Mouse (Mus musculus) midbrain, embryonic 16.5 days (tissue): ENCODE data around the gene Limk2. TPM values are rescaled to one million over a fixed set of nuclear protein-coding genes. Genes with fewer than 3 reads are reported as not detected.

Experiments
- ATAC-seq: fragments of 200-750 bp; cut with Nextera tagmentation; 2 replicates; pipeline ENCODE4 v1.8.0; 2017; ENCODE audit warnings: moderate TSS enrichment
- H3K27ac ChIP-seq: fragments of 300-500 bp; sonication (generic); 2 replicates; pipeline ENCODE4 v1.5.1; 2014; ENCODE audit warnings: mild to moderate bottlenecking, low read length, mixed read lengths
- H3K27me3 ChIP-seq: fragments of 300-500 bp; sonication (generic); 2 replicates; pipeline ENCODE4 v1.6.1; 2014; ENCODE audit warnings: low read depth, low read length, mixed read lengths; ENCODE audit not compliant: control insufficient read depth, insufficient read depth
- H3K36me3 ChIP-seq: fragments of 300-500 bp; sonication (generic); 2 replicates; pipeline ENCODE4 v1.6.1; 2014; ENCODE audit warnings: mild to moderate bottlenecking, low read length, moderate library complexity, mixed read lengths; ENCODE audit not compliant: control insufficient read depth, insufficient read depth
- H3K4me1 ChIP-seq: fragments of 300-500 bp; sonication (generic); 2 replicates; pipeline ENCODE4 v1.6.1; 2014; ENCODE audit warnings: mild to moderate bottlenecking, low read length, mixed read lengths; ENCODE audit not compliant: control insufficient read depth, insufficient read depth
- H3K4me2 ChIP-seq: fragments of 300-500 bp; sonication (generic); 2 replicates; pipeline ENCODE4 v1.6.1; 2014; ENCODE audit warnings: mild to moderate bottlenecking, low read length, mixed read lengths
- H3K4me3 ChIP-seq: fragments of 300-500 bp; sonication (generic); 2 replicates; pipeline ENCODE4 v1.5.1; 2014; ENCODE audit warnings: low read depth, mild to moderate bottlenecking, low read length, moderate library complexity, mixed read lengths
- H3K9ac ChIP-seq: fragments of 300-500 bp; sonication (generic); 2 replicates; pipeline ENCODE4 v1.6.1; 2014; ENCODE audit warnings: low read depth, low read length, mixed read lengths
- H3K9me3 ChIP-seq: fragments of 300-500 bp; sonication (generic); replicated peaks from 2 replicates; pipeline ENCODE4 v1.6.1; 2014; ENCODE audit warnings: mild to moderate bottlenecking, low read length, mixed read lengths; ENCODE audit not compliant: control insufficient read depth, poor library complexity, severe bottlenecking
- WGBS: fragments of 180-500 bp; shearing (Covaris S2); extraction: QIAGEN DNeasy Blood & Tissue Kit; methylation state at CpG from one replicate; pipeline ENCODE4 v1.1.7; 2014; 5-methylcytosine and 5-hydroxymethylcytosine counted together
- polyA plus RNA-seq: library from polyadenylated mRNA; unstranded; fragments of >200 nt; fragmentation: Nextera tagmentation; extraction: Ambion mirVana; gene quantifications from 2 replicates; pipeline ENCODE4 v1.2.1, GENCODE M21; 2015

Limk2 gene
- polyA plus RNA-seq, 1 experiment from 2014 or later = 187 TPM

DNA sequence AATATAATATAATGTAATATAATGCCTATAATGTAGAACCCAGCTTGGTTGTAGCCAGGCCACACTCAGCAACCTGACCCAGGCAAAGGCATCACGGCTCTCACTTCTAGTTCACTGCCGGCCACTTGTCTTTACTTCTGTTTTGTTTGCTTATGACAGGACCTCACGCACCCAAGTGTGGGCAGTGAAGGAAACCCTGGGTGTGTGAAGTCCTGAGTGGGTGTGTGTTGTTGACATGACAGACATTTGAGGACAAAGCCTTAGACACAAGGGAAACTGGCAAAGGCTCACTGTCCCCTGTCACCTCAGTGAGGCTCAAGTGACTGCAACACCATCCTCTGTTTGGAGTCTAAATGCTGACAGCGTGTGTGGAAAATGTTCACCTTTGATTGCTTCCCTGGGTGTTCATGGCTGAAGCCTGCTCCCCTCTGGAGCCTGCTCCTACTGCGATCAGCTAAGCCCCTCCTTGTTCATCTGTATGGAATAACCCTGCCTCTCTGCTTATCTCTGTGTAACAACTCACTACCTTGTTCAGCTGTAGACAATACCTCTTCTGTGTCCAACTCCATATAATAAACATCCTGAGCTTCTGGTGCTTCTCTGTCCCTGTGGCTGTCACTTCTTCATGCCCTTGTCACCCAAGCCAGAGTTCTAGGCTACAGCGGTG is 27.7 kb downstream of the Limk2 start:
- H3K4me1 ChIP-seq = no peaks in the 10 kb centered on the region
- no peak for ATAC-seq
- H3K36me3 ChIP-seq = no peaks in the 10 kb centered on the region
- no peaks in the 10 kb centered on the region for H3K9me3 ChIP-seq
- no peak overlapping the region for H3K4me3 ChIP-seq
- no peak overlapping the region for H3K4me2 ChIP-seq
- no peak overlapping the region for H3K27ac ChIP-seq
- WGBS = 94% methylated on average over 6 of the region's 6 CpGs
- no peak overlapping the region for H3K9ac ChIP-seq
- H3K27me3 ChIP-seq = no peaks in the 10 kb centered on the region

DNA sequence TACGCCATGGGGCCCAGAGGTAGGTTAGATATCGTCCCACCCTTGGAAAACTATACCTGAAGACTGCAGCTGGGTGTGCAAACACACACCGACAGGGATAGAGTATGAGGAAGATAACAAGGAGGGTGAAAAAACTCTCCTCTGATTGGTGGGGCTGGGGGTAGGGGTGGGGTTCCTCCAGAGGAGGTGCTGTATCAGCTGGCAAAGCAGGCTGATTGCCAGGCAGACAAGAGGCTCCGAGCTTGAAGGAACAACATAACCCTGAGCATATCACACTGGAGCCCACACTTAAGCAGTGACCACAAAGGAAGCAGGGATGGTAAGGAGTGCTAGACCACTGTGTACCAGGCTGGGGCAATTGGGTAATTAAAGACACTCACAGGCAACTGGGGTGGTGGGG is 29.6 kb downstream of the Limk2 start:
- 87% methylated on average over 4 of the region's 4 CpGs for WGBS
- Histone ChIP-seq H3K36me3 (no peaks in the 10 kb centered on the region), H3K27ac (no peak overlapping the region), H3K4me3 (no peak overlapping the region), H3K27me3 (no peaks in the 10 kb centered on the region), H3K9ac (no peak overlapping the region), H3K9me3 (no peaks in the 10 kb centered on the region), H3K4me2 (no peak overlapping the region), H3K4me1 (no peaks in the 10 kb centered on the region)
- ATAC-seq = no peak

DNA sequence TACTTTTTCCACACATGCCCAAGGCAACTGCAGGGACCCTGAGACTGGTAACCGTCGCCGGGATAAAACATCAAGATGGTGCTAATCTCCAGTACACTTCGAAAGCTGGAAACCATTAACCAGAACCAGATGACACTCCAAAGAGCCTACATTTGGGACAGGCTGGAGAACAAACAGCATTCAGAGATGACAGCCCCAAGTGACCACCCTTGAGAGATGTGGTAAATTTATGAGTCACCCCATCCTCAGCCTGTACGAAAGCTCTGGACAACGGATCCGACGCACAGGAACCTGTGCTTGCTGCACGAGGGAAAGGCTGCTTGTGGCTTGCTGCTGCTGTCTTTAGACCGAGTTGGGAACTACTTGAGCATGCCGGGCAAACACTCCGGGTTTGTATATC is 34.2 kb downstream of the Limk2 start:
- no peak for ATAC-seq
- Histone ChIP-seq H3K27me3 (no peaks in the 10 kb centered on the region), H3K9ac (no peak overlapping the region), H3K4me3 (no peak overlapping the region), H3K9me3 (no peaks in the 10 kb centered on the region), H3K27ac (no peak overlapping the region), H3K36me3 (no peaks in the 10 kb centered on the region), H3K4me2 (no peak overlapping the region), H3K4me1 (peaks cover 21% of the 10 kb centered on the region)
- WGBS = 70% methylated on average over 12 of the region's 12 CpGs

DNA sequence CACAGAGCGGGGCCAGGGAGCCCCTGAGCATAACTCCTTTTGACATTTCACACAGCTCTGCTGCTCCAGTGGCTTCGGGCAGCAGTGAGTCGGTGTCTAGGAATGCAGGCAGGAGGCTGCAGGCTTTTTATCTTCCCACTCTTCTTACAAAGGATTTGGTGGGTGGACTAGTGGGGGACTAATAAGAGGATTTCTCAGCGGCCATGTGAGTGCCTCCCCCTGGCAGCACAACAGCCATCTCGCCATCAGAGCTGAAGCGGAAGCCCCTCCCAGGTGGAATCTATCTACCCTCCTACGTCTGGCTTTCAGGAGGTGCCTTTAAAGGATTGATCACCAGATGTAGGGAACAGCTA is 34.7 kb downstream of the Limk2 start:
- no peak for ATAC-seq
- H3K4me2 ChIP-seq = peak overlapping the region; percentile 33
- H3K9me3 ChIP-seq = no peaks in the 10 kb centered on the region
- 6% methylated on average over 7 of the region's 7 CpGs for WGBS
- no peak overlapping the region for H3K4me3 ChIP-seq
- H3K36me3 ChIP-seq = no peaks in the 10 kb centered on the region
- H3K4me1 ChIP-seq = peaks cover 26% of the 10 kb centered on the region
- peak overlapping the region; percentile 64 for H3K27ac ChIP-seq
- H3K9ac ChIP-seq = peak overlapping the region; percentile 23
- no peaks in the 10 kb centered on the region for H3K27me3 ChIP-seq

DNA sequence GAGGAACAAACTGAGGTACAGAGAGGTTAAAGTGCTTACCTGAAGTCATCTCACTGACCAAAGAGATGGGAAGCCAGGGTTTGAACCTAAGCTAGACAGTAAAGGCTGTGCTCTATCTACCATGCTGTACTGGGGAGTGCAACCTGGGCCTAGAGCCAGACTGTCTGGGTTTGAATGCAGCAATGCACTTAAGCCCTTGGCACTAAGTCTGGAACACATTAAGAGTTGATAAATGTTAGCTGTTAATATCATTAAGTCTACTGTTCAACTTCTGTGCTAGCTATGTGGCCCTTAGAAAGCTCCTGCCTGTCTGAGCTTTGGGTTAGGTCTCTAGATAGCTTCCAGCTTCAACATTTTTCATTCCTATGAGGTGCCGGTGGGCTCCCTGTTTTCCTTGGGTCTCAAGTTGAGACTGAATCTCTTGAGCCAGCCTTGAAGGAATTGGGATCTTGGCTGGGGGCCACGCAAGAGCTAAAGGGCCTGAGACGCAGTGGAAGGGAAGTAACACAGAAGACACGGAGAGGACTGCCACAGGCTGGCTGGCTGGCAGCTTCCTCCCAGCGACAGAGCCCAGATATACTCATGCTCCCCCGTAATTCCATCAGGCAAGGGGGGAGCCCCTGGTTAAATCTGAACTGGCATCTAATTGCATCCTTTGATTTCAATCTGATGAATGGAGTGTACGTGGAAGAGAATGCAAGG is 35.2 kb downstream of the Limk2 start:
- no peak for ATAC-seq
- WGBS = 19% methylated on average over 7 of the region's 7 CpGs
- H3K4me1 ChIP-seq = peaks cover 31% of the 10 kb centered on the region
- H3K4me2 ChIP-seq = peak overlapping the region; percentile 33; the same call in 1 of the 2 replicates
- no peaks in the 10 kb centered on the region for H3K27me3 ChIP-seq
- H3K9me3 ChIP-seq = no peaks in the 10 kb centered on the region
- H3K27ac ChIP-seq = peak overlapping the region; percentile 64
- H3K36me3 ChIP-seq = no peaks in the 10 kb centered on the region
- H3K4me3 ChIP-seq = no peak overlapping the region
- peak overlapping the region; percentile 23 for H3K9ac ChIP-seq

DNA sequence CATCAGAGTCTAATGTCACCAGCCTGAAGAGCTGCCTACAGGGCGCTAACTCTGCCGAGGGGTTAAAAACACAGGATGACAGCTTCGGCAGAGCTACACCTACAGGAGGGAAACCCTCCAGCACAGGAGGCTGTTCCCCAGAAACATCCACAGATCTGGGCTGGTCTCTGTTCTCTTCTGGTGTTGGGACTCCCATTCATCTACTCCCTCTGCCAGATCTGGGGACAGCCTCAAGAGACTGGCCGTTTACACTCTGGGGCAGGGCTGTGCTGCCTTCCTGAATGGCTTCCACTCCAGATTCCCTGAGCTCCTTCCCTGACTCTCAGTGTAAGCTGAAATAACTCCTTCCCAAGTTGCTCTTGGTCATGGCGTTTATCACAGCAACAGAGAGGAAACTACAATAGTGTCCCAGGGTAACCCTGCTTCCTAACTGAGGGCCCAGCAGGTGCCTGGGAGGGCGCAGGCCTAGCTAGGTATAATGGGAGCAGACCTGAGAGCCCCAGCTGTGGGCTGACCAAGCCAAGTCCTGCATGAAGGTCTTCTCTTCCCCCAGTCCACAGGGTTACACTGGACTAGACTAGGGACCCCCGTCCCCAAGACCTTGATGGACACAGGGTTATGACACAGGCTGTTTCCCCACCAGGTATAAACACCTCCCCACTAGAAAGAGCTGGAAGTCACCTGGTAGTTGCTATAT is 37.2 kb downstream of the Limk2 start:
- H3K4me2 ChIP-seq = peak overlapping the region; percentile 84
- H3K4me1 ChIP-seq = peaks cover 41% of the 10 kb centered on the region
- H3K27me3 ChIP-seq = no peaks in the 10 kb centered on the region
- peak overlapping the region; percentile 81 for H3K27ac ChIP-seq
- H3K4me3 ChIP-seq = peak overlapping the region; percentile 62
- no peaks in the 10 kb centered on the region for H3K36me3 ChIP-seq
- peak; percentile 66 for ATAC-seq
- 27% methylated on average over 7 of the region's 7 CpGs for WGBS
- peak overlapping the region; percentile 87 for H3K9ac ChIP-seq
- no peaks in the 10 kb centered on the region for H3K9me3 ChIP-seq

DNA sequence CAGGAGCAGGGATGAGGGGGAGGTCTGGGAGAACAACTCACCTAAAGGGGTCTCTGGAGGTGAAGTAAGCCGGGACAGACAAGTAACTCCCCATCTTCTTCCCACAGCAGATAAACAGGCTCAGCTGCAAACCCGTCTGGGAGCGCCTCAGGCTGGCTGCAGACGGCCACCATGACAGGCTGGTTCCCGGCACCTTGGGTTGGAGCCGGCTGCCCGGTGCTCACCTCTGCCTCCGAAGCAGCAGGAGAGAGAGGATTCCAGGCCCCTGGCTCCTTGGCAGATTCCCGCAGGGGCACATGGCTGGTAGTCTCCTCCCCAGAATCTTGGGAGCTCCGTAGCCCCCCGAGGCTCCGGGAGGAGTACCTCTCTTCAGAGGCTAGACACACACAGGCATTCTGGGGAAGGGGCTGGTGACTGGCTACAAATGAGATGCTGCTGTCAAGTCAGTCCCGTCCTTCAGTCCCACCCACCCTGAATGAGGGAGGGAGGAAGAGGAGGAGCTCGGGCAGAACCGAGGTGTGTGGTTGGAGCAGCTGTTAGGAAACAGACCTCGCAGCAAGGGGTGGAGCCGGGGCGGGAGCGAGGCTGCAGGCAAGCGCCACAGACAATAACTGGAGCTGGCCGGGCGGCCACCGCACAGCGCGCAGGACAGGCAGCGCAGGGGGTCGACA is 37.9 kb downstream of the Limk2 start:
- WGBS = under 1% methylated on average over 27 of the region's 27 CpGs

DNA sequence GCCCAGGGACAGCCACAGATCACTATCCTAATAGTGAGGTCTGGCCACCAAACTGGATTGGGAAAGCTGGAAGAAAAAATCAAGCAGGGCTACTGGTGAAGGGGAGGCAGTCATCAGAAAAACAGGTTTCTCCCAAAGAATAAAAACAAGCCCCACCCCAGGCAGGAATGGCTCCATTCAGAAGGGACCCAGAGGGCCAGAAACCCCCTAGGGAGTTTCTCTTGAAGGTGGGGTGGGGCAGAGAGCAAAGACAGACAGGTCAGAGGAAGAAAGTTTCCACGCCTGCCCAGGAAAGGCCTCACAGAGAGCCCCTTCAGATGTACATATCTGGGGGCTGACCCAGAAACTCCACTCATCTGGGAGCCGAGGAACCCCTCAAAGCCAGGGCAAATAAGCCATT is 38.8 kb downstream of the Limk2 start:
- Histone ChIP-seq H3K27ac (peak overlapping the region; percentile 81; the same call in 1 of the 2 replicates), H3K9ac (peak overlapping the region; percentile 87), H3K27me3 (no peaks in the 10 kb centered on the region), H3K4me3 (peak overlapping the region; percentile 62), H3K4me1 (peaks cover 41% of the 10 kb centered on the region), H3K9me3 (no peaks in the 10 kb centered on the region), H3K4me2 (peak overlapping the region; percentile 84), H3K36me3 (no peaks in the 10 kb centered on the region; the same call in 1 of the 2 replicates)
- ATAC-seq = no peak
- WGBS = 72% methylated on average over 2 of the region's 2 CpGs

More for the DNA sequence above, 37.9 kb downstream of the Limk2 start:
- H3K9ac ChIP-seq = peak overlapping the region; percentile 87
- peak; percentile 97 for ATAC-seq
- H3K4me3 ChIP-seq = peak overlapping the region; percentile 62
- H3K9me3 ChIP-seq = no peaks in the 10 kb centered on the region
- no peaks in the 10 kb centered on the region for H3K36me3 ChIP-seq
- H3K27ac ChIP-seq = peak overlapping the region; percentile 81
- no peaks in the 10 kb centered on the region for H3K27me3 ChIP-seq
- H3K4me2 ChIP-seq = peak overlapping the region; percentile 84
- H3K4me1 ChIP-seq = peaks cover 41% of the 10 kb centered on the region
